In the genomic region with DNA sequence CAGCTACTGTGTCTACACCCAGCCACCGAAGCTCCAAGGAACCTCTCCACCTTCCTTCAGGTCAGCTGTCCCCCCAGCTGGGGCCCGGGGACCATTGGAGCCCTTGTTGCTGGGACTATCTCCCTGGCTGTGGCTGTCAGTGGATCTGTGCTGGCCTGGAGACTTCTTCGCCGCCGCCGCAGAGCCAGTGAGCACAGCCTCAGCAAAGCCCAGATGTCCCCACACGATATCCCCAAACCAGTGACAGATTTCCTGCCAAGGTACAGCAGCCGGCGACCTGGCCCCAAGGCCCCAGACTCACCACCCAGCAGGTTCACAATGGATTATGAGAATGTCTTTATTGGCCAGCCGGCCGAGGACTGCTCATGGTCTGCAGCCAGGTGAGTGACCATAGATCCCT, we compare ENCODE assay signal across 14 mouse cellular contexts. TPM values are rescaled to one million over a fixed set of nuclear protein-coding genes. Genes with fewer than 3 reads are reported as not detected.
DNase-seq lines count a peak whose midpoint lies in the region; ATAC-seq and TF ChIP-seq lines count a peak whose summit lies in the region.
"Had no signal": no experiment of that assay in that cellular context is flagged by ENCODE, and none has a peak within 500 bp of the region (broad histone marks: within the 10 kb centered on the region; RNA-seq: fewer than 3 reads in every experiment).

No protein-coding gene starts in this region.

- intact Hi-C loops in heart, postnatal 25 days (cut with DNase I): no loop called here

- peaks cover 15% of the 10 kb centered on the region for H3K27me3 ChIP-seq in heart, embryonic 15.5 days
- no peaks in the 10 kb centered on the region for H3K27me3 ChIP-seq in testis, adult 2 months (ENCODE audit: control insufficient read depth, insufficient read depth, low read length)
- peaks cover 29% of the 10 kb centered on the region for H3K27me3 ChIP-seq in limb, embryonic 12.5 days

- DNase-seq in heart, postnatal 25 days (ENCODE audit: low spot score): no peak
- no peak for DNase-seq in testis, postnatal 14 days (ENCODE audit: low spot score)
- DNase-seq in left cerebral cortex, adult 18-20 months (ENCODE audit: low spot score in 2 of 2): no peak
- no peak for DNase-seq in embryo, embryonic 9.5 days (ENCODE audit: extremely low spot score)
- no peak for DNase-seq in gastrocnemius, postnatal 25 days
- DNase-seq: cerebellum, adult 2 months; layer of hippocampus, adult 9-11 months; right cerebral cortex, postnatal 4 days; thymus, postnatal 25 days had no signal

- ATAC-seq in heart, embryonic 15.5 days (replicated peaks; ENCODE audit: insufficient number of reproducible peaks, insufficient read depth, low FRiP score, low read depth): no peak
- ATAC-seq in limb, embryonic 12.5 days (ENCODE audit: insufficient number of reproducible peaks, insufficient read depth, low FRiP score, low TSS enrichment, low read depth): no peak
- ATAC-seq: hindbrain, postnatal 0 days had no signal

- no peak overlapping the region for H3K4me2 ChIP-seq in heart, embryonic 15.5 days
- no peak overlapping the region for H3K4me2 ChIP-seq in limb, embryonic 12.5 days
- H3K4me2 ChIP-seq: neural tube, embryonic 12.5 days had no signal

- WGBS in heart, embryonic 15.5 days: 70% methylated on average over 11 of the region's 11 CpGs
- 78% methylated on average over 11 of the region's 11 CpGs for WGBS in limb, embryonic 12.5 days

- no peaks in the 10 kb centered on the region for H3K36me3 ChIP-seq in heart, embryonic 15.5 days
- H3K36me3 ChIP-seq in testis, adult 2 months (ENCODE audit: control insufficient read depth, insufficient read depth, low read length): no peaks in the 10 kb centered on the region
- no peaks in the 10 kb centered on the region for H3K36me3 ChIP-seq in limb, embryonic 12.5 days
- H3K36me3 ChIP-seq: neural tube, embryonic 12.5 days had no signal

- H3K4me1 ChIP-seq in heart, embryonic 15.5 days (replicated peaks): no peaks in the 10 kb centered on the region; the same call in 1 of the 2 replicates
- peaks cover 28% of the 10 kb centered on the region for H3K4me1 ChIP-seq in testis, adult 2 months (ENCODE audit: control insufficient read depth, insufficient read depth, low read length)
- peaks cover 13% of the 10 kb centered on the region for H3K4me1 ChIP-seq in limb, embryonic 12.5 days (replicated peaks)

- H3K9ac ChIP-seq in heart, embryonic 15.5 days: peak overlapping the region; percentile 14; the same call in 1 of the 2 replicates
- no peak overlapping the region for H3K9ac ChIP-seq in limb, embryonic 12.5 days (replicated peaks)
- H3K9ac ChIP-seq: neural tube, embryonic 12.5 days had no signal

- peak overlapping the region; percentile 27; the same call in 1 of the 2 replicates for H3K27ac ChIP-seq in heart, embryonic 15.5 days
- H3K27ac ChIP-seq in testis, adult 2 months (ENCODE audit: control insufficient read depth, insufficient read depth, low read depth, low read length): peak overlapping the region; percentile 85
- 0 out of 2 replicates have a peak overlapping the region, but pooled peaks have one; percentile 45 for H3K27ac ChIP-seq in limb, embryonic 12.5 days
- H3K27ac ChIP-seq: hindbrain, postnatal 0 days; neural tube, embryonic 12.5 days had no signal

- no peaks in the 10 kb centered on the region for H3K9me3 ChIP-seq in heart, embryonic 15.5 days (replicated peaks)
- H3K9me3 ChIP-seq in limb, embryonic 12.5 days: no peaks in the 10 kb centered on the region
- H3K9me3 ChIP-seq: neural tube, embryonic 12.5 days had no signal

- H3K4me3 ChIP-seq in heart, embryonic 15.5 days: 0 out of 2 replicates have a peak overlapping the region, but pooled peaks have one; percentile 4
- H3K4me3 ChIP-seq in testis, adult 2 months (ENCODE audit: control insufficient read depth, low read depth, low read length): no peak overlapping the region
- no peak overlapping the region for H3K4me3 ChIP-seq in limb, embryonic 12.5 days (replicated peaks)
- H3K4me3 ChIP-seq: neural tube, embryonic 12.5 days had no signal

- TF ChIP-seq CTCF in testis, adult 2 months (IDR thresholded peaks at IDR 0.05; ENCODE audit: control insufficient read depth, insufficient read depth, insufficient replicate concordance, low read depth, low read length): no peak

- no peak for TF ChIP-seq POLR2A in testis, adult 2 months (IDR thresholded peaks at IDR 0.05; ENCODE audit: control insufficient read depth, low read depth, low read length)

RNA-seq across cellular contexts. Expression of gene Lrrc25, which starts 2.0 kb away (rescaled TPM):
- polyA plus RNA-seq in heart, embryonic 15.5 days (2015; fragmentation: Nextera tagmentation; extraction: Ambion mirVana): 1.4 and 3.4 TPM in 2 replicates
- total RNA-seq in heart, postnatal 25 days (2021): 1 to 10 TPM; 1.4 to 1.5 TPM
- 1.4 TPM in 2 replicates for polyA plus RNA-seq in testis, adult 2 months (2012; rRNA removed)
- polyA plus RNA-seq in limb, embryonic 12.5 days (2016; fragmentation: Nextera tagmentation; extraction: Ambion mirVana): 0.76 and 1.2 TPM in 2 replicates
- 1 to 10 TPM in 1 of 2 experiments, under 1 TPM in 1; 0.70 to 1.0 TPM for total RNA-seq in left cerebral cortex, adult 18-20 months (2021)
- total RNA-seq in gastrocnemius, postnatal 25 days (2021): under 1 TPM; 0.54 to 0.56 TPM

RNA-seq across cellular contexts. Expression of gene Ssbp4, which starts 9.3 kb away (rescaled TPM):
- polyA plus RNA-seq in heart, embryonic 15.5 days (2015; fragmentation: Nextera tagmentation; extraction: Ambion mirVana): 62.1 and 82.6 TPM in 2 replicates
- 10 to 100 TPM; 37.0 to 37.7 TPM for total RNA-seq in heart, postnatal 25 days (2021)
- polyA plus RNA-seq in testis, adult 2 months (2012; rRNA removed): 35.6 and 38.9 TPM in 2 replicates
- 137 and 151 TPM in 2 replicates for polyA plus RNA-seq in limb, embryonic 12.5 days (2016; fragmentation: Nextera tagmentation; extraction: Ambion mirVana)
- total RNA-seq in left cerebral cortex, adult 18-20 months (2021): 100 to 1,000 TPM; 250 to 264 TPM
- total RNA-seq in gastrocnemius, postnatal 25 days (2021): 10 to 100 TPM; 15.4 to 20.0 TPM

RNA-seq across cellular contexts. Expression of gene Gdf15, which starts 14.3 kb away (rescaled TPM):
- polyA plus RNA-seq in heart, embryonic 15.5 days (2015; fragmentation: Nextera tagmentation; extraction: Ambion mirVana): 0.89 and 1.3 TPM in 2 replicates
- under 1 TPM; 0.56 to 0.73 TPM for total RNA-seq in heart, postnatal 25 days (2021)
- polyA plus RNA-seq in testis, adult 2 months (2012; rRNA removed): 1.3 and 1.4 TPM in 2 replicates
- polyA plus RNA-seq in limb, embryonic 12.5 days (2016; fragmentation: Nextera tagmentation; extraction: Ambion mirVana): 0.15 TPM in 1 of 2 replicates, not detected in the other
- not detected for total RNA-seq in left cerebral cortex, adult 18-20 months (2021)
- under 1 TPM in 1 of 2 experiments, not detected in 1; 0.33 TPM for total RNA-seq in gastrocnemius, postnatal 25 days (2021)
- polyA plus RNA-seq: neural tube, embryonic 12.5 days had no signal

RNA-seq across cellular contexts. Expression of gene Isyna1, which starts 23.8 kb away (rescaled TPM):
- 92.9 and 121 TPM in 2 replicates for polyA plus RNA-seq in heart, embryonic 15.5 days (2015; fragmentation: Nextera tagmentation; extraction: Ambion mirVana)
- 10 to 100 TPM; 21.5 to 25.1 TPM for total RNA-seq in heart, postnatal 25 days (2021)
- polyA plus RNA-seq in testis, adult 2 months (2012; rRNA removed): 561 and 588 TPM in 2 replicates
- polyA plus RNA-seq in limb, embryonic 12.5 days (2016; fragmentation: Nextera tagmentation; extraction: Ambion mirVana): 177 and 180 TPM in 2 replicates
- 10 to 100 TPM; 50.4 to 60.8 TPM for total RNA-seq in left cerebral cortex, adult 18-20 months (2021)
- 10 to 100 TPM in 1 of 2 experiments, 1 to 10 TPM in 1; 4.7 to 10.3 TPM for total RNA-seq in gastrocnemius, postnatal 25 days (2021)

RNA-seq across cellular contexts. Expression of gene Pgpep1, which starts 42.2 kb away (rescaled TPM):
- polyA plus RNA-seq in heart, embryonic 15.5 days (2015; fragmentation: Nextera tagmentation; extraction: Ambion mirVana): 32.2 and 36.3 TPM in 2 replicates
- total RNA-seq in heart, postnatal 25 days (2021): 10 to 100 TPM; 46.8 to 47.5 TPM
- polyA plus RNA-seq in testis, adult 2 months (2012; rRNA removed): 3.7 and 4.9 TPM in 2 replicates
- polyA plus RNA-seq in limb, embryonic 12.5 days (2016; fragmentation: Nextera tagmentation; extraction: Ambion mirVana): 45.7 and 53.9 TPM in 2 replicates
- total RNA-seq in left cerebral cortex, adult 18-20 months (2021): 10 to 100 TPM; 11.6 to 17.9 TPM
- total RNA-seq in gastrocnemius, postnatal 25 days (2021): 10 to 100 TPM; 18.6 to 22.6 TPM

Comparison
In these comparisons a context has a peak if more than half of its experiments do, and no peak if none do; other contexts are left out.
1. H3K27ac ChIP-seq: peak in every context shown above with its lines; median percentile 85 in testis, adult 2 months; 45 in limb, embryonic 12.5 days; 27 in heart, embryonic 15.5 days.
2. RNA of gene Ssbp4, which starts 9.3 kb away (total RNA-seq): 250 to 264 TPM in left cerebral cortex, adult 18-20 months; 37.0 to 37.7 TPM in heart, postnatal 25 days and 15.4 to 20.0 TPM in gastrocnemius, postnatal 25 days; every median in the first group is over 4 times any median in the second.